Mouse (Mus musculus) MEL (cell line): ENCODE measurements around the gene Maip1.

Source experiments
- CHD1 ChIP-seq: IDR thresholded peaks from 2 replicates; pipeline ENCODE4 v1.6.1; 2012; ENCODE audit warnings: low read depth, mild to moderate bottlenecking, inconsistent platforms, low read length, improper control_type of control experiment
- CTCF ChIP-seq, 3 experiments: IDR thresholded peaks in 2 of 3; conservative IDR thresholded peaks in 1 of 3; 2 replicates each; pipeline ENCODE4 v1.5.1; 2011 to 2012; ENCODE audit warnings: low read length in 3 of 3, low read depth in 2 of 3, mild to moderate bottlenecking in 2 of 3, improper control_type of control experiment in 1 of 3, inconsistent platforms in 1 of 3, mixed read lengths in 1 of 3, moderate library complexity in 1 of 3; ENCODE audit not compliant: control insufficient read depth in 1 of 3, insufficient read depth in 1 of 3, poor library complexity in 1 of 3, severe bottlenecking in 1 of 3
- ELF1 ChIP-seq: IDR thresholded peaks from 2 replicates; pipeline ENCODE4 v1.6.1; 2014; ENCODE audit warnings: low read depth, mild to moderate bottlenecking, inconsistent platforms, low read length, improper control_type of control experiment, moderate library complexity
- GATA1 ChIP-seq: IDR thresholded peaks from 2 replicates; pipeline ENCODE4 v1.6.1; 2011; ENCODE audit warnings: low read depth, low read length, improper control_type of control experiment
- MYC ChIP-seq: IDR thresholded peaks from 2 replicates; pipeline ENCODE4 v1.6.1; 2011; ENCODE audit warnings: low read depth, mild to moderate bottlenecking, low read length, improper control_type of control experiment, moderate library complexity
- POLR2A ChIP-seq, 2 experiments: IDR thresholded peaks; 2 replicates each; pipeline ENCODE4 v1.6.1; 2011 to 2012; ENCODE audit warnings: low read length in 2 of 2, mild to moderate bottlenecking in 2 of 2, control low read depth in 1 of 2, improper control_type of control experiment in 1 of 2, low read depth in 1 of 2, moderate library complexity in 1 of 2; ENCODE audit not compliant: control insufficient read depth in 1 of 2, insufficient read depth in 1 of 2, poor library complexity in 1 of 2
- TAL1 ChIP-seq: IDR thresholded peaks from 2 replicates; pipeline ENCODE4 v1.6.1; 2012; ENCODE audit warnings: mild to moderate bottlenecking, inconsistent platforms, low read length, moderate library complexity, mixed read lengths
- USF1 ChIP-seq: IDR thresholded peaks from 2 replicates; pipeline ENCODE4 v1.6.1; 2014; ENCODE audit warnings: low read depth, mild to moderate bottlenecking, inconsistent platforms, low read length, improper control_type of control experiment, moderate library complexity
- ZKSCAN1 ChIP-seq: IDR thresholded peaks from 2 replicates; pipeline ENCODE4 v1.6.1; 2012; ENCODE audit warnings: low read depth, mild to moderate bottlenecking, inconsistent platforms, low read length, improper control_type of control experiment, moderate library complexity

DNA sequence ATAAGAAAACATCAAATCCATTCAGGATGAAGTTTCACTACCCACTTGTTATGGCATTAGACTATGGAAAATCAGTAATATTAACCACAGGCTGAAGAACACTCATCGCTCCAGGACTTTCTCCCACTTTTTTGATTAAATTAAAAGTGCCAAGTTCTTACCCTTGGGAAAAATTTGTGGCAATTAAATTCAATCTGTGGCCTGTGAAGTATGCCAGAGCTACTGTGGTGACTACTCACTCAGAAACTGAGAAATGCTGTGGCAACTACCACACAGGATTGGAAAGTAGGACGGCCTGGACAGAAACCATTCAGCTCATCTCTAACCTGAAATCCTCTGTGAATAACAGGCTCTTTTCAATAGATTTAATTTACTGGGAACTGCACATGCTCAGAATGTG lies 5.8 kb upstream of the Maip1 start:
- TF ChIP-seq CTCF (IDR thresholded peaks at IDR 0.05 in 2 of 3, conservative IDR thresholded peaks at IDR 0.05 in 1 of 3; ENCODE audit: control insufficient read depth in 1 of 3, insufficient read depth in 1 of 3, low read depth in 2 of 3, low read length in 3 of 3, poor library complexity in 1 of 3, severe bottlenecking in 1 of 3) (no peak), MYC (no peak), TAL1 (no peak), GATA1 (no peak), CHD1 (no peak), ELF1 (no peak), POLR2A (IDR thresholded peaks at IDR 0.05; ENCODE audit: control insufficient read depth in 1 of 2, insufficient read depth in 1 of 2, low read depth in 1 of 2, low read length in 2 of 2, poor library complexity in 1 of 2) (no peak), USF1 (no peak), ZKSCAN1 (no peak)
